Comparison of ENCODE assay signal across 20 mouse cellular contexts in genomic region chr2:104964492-104964891, GRCm38 (mm10). TPM values are rescaled to one million over a fixed set of nuclear protein-coding genes. Genes with fewer than 3 reads are reported as not detected.
DNase-seq lines count a peak whose midpoint lies in the region; ATAC-seq lines count a peak whose summit lies in the region.
"Had no signal": no experiment of that assay in that cellular context is flagged by ENCODE, and none has a peak within 500 bp of the region (broad histone marks: within the 10 kb centered on the region; RNA-seq: fewer than 3 reads in every experiment).

No protein-coding gene starts in this region.

- peak; percentile 87 for DNase-seq in heart, adult 11 months
- DNase-seq in heart, postnatal 25 days (ENCODE audit: low spot score) = no peak
- peak; percentile 26 for DNase-seq in embryo, embryonic 11 days
- peak; percentile 14 for DNase-seq in hindlimb bud, embryonic 11.5 days (ENCODE audit: extremely low spot score, low read depth, low spot score)
- DNase-seq in right cerebral cortex, postnatal 36 days (ENCODE audit: low spot score in 2 of 2) = no peak
- DNase-seq in gastrocnemius, postnatal 36 days = no peak
- DNase-seq: cerebellum, postnatal 14 days; kidney, postnatal 14 days; left cerebral cortex, postnatal 4 days; liver, embryonic 13.5 days; retina, postnatal 1 day had no signal

- 0 out of 2 replicates have a peak, but pooled peaks have one; percentile 61 for ATAC-seq in heart, embryonic 11.5 days (replicated peaks; ENCODE audit: insufficient number of reproducible peaks, low FRiP score, low TSS enrichment)
- ATAC-seq in erythroid progenitor cell, adult 5-6 weeks (replicated peaks; ENCODE audit: low FRiP score, poor library complexity, severe bottlenecking) = no peak
- ATAC-seq: CD4-positive, CD25-positive, alpha-beta regulatory T cell, adult 4 months; forebrain, embryonic 14.5 days; intestine, postnatal 0 days; midbrain, embryonic 15.5 days had no signal

- no peak overlapping the region for H3K4me2 ChIP-seq in heart, embryonic 11.5 days
- H3K4me2 ChIP-seq: embryonic facial prominence, embryonic 15.5 days; hindbrain, embryonic 13.5 days; liver, embryonic 13.5 days; midbrain, embryonic 15.5 days had no signal

- intact Hi-C loops in heart, postnatal 25 days (cut with DNase I) = no loop called here
- intact Hi-C loops in gastrocnemius, postnatal 36 days (cut with DNase I) = no loop called here

- 0 out of 2 replicates have a peak, but pooled peaks cover 2% of the 10 kb centered on the region for H3K4me1 ChIP-seq in heart, embryonic 11.5 days (ENCODE audit: control insufficient read depth, insufficient read depth, low read length)
- H3K4me1 ChIP-seq: embryonic facial prominence, embryonic 15.5 days; hindbrain, embryonic 13.5 days; liver, embryonic 13.5 days; midbrain, embryonic 15.5 days had no signal

- no peaks in the 10 kb centered on the region for H3K36me3 ChIP-seq in heart, embryonic 11.5 days (ENCODE audit: control insufficient read depth, insufficient read depth, low read length)
- H3K36me3 ChIP-seq: embryonic facial prominence, embryonic 15.5 days; G1E; hindbrain, embryonic 13.5 days; liver, embryonic 13.5 days; midbrain, embryonic 15.5 days had no signal

- H3K27me3 ChIP-seq in heart, embryonic 11.5 days (ENCODE audit: control insufficient read depth, insufficient read depth, low read length) = no peaks in the 10 kb centered on the region
- H3K27me3 ChIP-seq: embryonic facial prominence, embryonic 15.5 days; hindbrain, embryonic 13.5 days; liver, embryonic 13.5 days; midbrain, embryonic 15.5 days had no signal

- 24% methylated on average over 1 of the region's 1 CpGs for WGBS in heart, embryonic 11.5 days (ENCODE audit: insufficient replicate concordance)

- no peak overlapping the region for H3K9ac ChIP-seq in heart, embryonic 11.5 days (ENCODE audit: low read depth, low read length)
- H3K9ac ChIP-seq: embryonic facial prominence, embryonic 15.5 days; hindbrain, embryonic 13.5 days; liver, embryonic 13.5 days; midbrain, embryonic 15.5 days had no signal

- no peaks in the 10 kb centered on the region for H3K9me3 ChIP-seq in heart, embryonic 11.5 days (replicated peaks; ENCODE audit: control insufficient read depth, low read length)
- H3K9me3 ChIP-seq: embryonic facial prominence, embryonic 15.5 days; G1E; hindbrain, embryonic 13.5 days; liver, embryonic 13.5 days; midbrain, embryonic 15.5 days had no signal

- no peak overlapping the region for H3K4me3 ChIP-seq in heart, embryonic 11.5 days (ENCODE audit: low read depth, low read length)
- H3K4me3 ChIP-seq: embryonic facial prominence, embryonic 15.5 days; hindbrain, embryonic 13.5 days; liver, embryonic 13.5 days; midbrain, embryonic 15.5 days had no signal

- H3K27ac ChIP-seq in heart, embryonic 11.5 days (ENCODE audit: low read depth, low read length) = no peak overlapping the region
- H3K27ac ChIP-seq: embryonic facial prominence, embryonic 15.5 days; hindbrain, embryonic 13.5 days; liver, embryonic 13.5 days; midbrain, embryonic 15.5 days had no signal

RNA-seq across cellular contexts. Expression of gene Eif3m, which starts 52.4 kb away (rescaled TPM):
- 100 to 1,000 TPM; 123 to 142 TPM for total RNA-seq in heart, postnatal 25 days (2021)
- polyA plus RNA-seq in heart, embryonic 11.5 days (2014; fragmentation: Nextera tagmentation; extraction: Ambion mirVana) = 238 and 240 TPM in 2 replicates
- total RNA-seq in erythroid progenitor cell, adult 5-6 weeks (2015; ENCODE audit: low replicate concordance) = 169 and 219 TPM in 2 replicates
- 72.2 and 116 TPM in 2 replicates for total RNA-seq in erythroid progenitor cell, adult 5-6 weeks (2017; ENCODE audit: low replicate concordance)
- 10 to 100 TPM; 94.7 to 97.5 TPM for total RNA-seq in gastrocnemius, postnatal 36 days (2021)

Comparison
In these comparisons a context has a peak if more than half of its experiments do, and no peak if none do; other contexts are left out.
1. DNase-seq: peak in heart, adult 11 months (single experiment), embryo, embryonic 11 days (single experiment) and hindlimb bud, embryonic 11.5 days (single experiment); none in heart, postnatal 25 days (single experiment), right cerebral cortex, postnatal 36 days (0 of 2) and gastrocnemius, postnatal 36 days (0 of 2).